Mouse (Mus musculus) ES-Bruce4 (cell line): Measurements from ENCODE around the gene Hist1h4k.

ENCODE experiments used
- CTCF ChIP-seq: IDR thresholded peaks from one replicate; pipeline ENCODE4 v1.8.1; 2011; ENCODE audit warnings: low read depth, low read length
- EP300 ChIP-seq: IDR thresholded peaks from 2 replicates; pipeline ENCODE4 v1.6.1; 2011; ENCODE audit warnings: low read depth, low read length; ENCODE audit not compliant: insufficient read depth
- POLR2A ChIP-seq: IDR thresholded peaks from one replicate; pipeline ENCODE4 v1.8.1; 2011; ENCODE audit warnings: low read length; ENCODE audit not compliant: insufficient read depth

DNA sequence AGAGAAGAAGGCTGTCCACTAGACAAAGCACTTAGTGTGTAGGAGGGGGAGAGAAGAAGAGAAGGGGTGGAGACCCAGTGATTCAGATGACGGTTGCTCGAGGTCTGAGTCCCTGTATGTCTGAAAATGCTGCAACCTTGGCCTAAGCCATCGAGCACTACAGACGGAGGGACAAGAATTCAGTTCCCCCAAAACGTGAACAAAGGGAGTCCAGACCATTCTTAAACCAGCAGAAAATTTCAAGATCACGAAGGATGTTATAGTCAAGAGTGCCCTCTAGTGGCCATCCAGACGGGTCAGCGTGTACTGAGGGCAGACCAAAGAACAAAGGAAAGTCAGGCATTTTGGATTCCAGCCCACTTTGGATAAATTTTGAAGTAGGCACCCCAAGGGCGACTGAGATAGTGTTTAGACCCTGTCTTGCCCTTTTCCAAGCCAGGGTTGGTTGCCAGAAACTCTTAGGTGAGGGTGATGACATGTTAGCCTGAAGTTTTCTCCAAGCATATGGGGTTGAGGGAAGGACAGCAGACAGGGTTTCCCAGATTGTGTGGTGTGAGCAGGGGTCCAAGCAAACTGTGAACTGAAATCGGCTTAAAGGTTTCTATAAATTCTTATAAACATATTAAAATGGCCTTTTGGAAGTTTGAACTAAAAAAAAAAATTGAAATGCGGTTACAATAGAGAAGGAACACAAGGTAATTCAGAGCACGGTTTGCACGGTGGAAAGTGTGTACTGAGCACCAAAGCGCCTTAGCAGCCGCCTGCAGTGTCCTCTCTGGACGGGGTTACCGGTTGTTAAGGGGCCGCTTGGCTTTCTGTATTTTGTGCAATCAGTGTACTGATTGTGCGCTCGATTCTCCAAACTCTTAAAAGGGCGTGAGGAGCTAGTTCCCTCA, 16.0 kb downstream of the Hist1h4k start:
- peak; percentile 61 for TF ChIP-seq CTCF
- TF ChIP-seq POLR2A = no peak
- TF ChIP-seq EP300 = no peak
